Mouse (Mus musculus): Measurements from ENCODE around the gene Ghrh.

Gene Ghrh

DNA sequence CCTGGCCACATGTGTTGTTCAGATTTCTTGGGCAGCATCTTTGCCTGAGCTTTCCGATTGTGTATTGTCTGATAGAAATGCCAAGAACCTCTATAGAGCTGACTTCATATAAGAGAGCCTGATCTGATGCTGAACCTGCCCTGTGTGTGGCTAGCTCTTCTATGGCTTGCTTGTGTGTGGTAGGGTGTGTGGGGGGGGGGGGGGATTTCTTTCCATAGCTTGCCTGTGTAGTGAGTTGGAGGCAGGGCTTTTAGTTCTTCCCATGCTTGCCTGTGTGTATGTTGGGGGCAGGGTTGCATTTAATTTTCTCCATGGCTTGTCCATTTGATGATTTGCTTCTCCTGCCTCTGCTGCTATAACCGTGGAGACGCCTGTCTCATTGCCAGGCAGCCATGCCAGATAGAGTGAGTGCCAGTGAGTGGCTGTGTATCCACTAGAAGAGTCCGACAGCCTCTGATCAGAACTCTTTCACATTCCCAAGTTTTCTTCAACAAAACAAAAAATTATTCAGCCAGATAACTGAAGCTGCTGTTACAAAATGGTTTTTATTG lies 39.5 kb downstream of the Ghrh start:
- DNase-seq (ENCODE audit: low read depth): no peak

DNA sequence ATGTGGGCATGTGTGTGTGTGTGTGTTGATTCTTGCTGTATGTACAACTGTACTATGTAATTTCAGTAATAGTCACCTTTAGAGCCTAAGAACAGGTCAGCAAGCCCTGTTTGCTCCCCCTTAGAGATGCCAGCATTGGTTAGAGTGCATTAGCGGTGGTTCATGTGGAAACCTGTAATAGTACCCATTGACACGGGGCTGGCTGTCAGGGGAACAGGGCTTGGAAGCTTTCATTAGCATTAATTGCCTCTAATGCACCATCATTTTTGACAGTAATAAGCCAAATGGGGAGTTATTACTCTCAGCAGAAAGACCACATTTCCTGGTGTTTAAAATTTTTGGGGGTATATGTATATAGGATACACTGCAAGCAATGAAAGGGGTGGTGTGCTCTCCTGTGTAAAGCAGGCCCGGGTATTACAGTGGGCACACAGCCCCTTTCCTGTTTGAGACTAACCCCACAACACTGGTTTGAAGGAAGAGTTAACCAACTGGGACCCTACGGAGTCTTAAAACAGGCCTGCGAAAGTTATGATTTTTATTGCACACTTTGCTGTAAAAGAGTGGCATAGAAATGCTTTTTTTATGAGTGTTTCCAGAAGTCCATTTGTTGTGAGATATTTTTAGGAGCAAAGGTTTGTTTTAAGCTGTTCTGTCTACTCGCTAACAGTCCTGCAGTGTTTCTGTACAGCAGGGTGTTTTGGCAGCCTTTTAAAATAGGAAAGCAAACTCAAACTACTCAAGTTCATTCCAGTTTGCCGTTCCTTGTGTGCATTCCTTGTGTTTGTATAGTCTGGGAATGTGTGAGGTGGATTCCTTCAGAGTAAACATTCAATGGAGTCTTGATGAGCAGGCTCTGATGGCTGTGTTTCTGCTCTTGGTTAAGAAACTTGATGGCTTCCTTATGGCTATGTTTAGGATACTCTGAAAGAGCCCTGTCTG lies 40.9 kb downstream of the Ghrh start:
- peak; percentile 19 for DNase-seq (ENCODE audit: low read depth)

DNA sequence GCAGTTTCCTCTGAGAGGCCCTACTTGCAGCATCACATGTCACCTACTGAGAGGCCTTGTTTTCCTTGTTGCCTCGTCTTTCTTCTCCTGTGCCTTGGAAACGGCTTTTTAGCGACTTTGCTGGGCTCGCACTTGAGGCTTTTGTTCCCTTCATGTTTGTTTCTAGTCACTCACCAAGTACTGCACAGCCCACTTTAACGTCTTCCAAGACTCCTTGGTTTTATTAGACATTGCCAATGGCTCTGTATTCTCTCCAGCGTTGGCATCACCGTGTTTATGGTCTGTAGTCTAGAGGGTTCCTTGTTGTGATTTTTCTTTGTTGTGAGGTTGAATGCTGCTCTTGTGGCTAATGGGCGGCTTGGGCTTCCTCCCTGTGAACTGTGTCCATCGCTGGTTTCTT lies 44.2 kb downstream of the Ghrh start:
- no peak for DNase-seq (ENCODE audit: low read depth)

DNA sequence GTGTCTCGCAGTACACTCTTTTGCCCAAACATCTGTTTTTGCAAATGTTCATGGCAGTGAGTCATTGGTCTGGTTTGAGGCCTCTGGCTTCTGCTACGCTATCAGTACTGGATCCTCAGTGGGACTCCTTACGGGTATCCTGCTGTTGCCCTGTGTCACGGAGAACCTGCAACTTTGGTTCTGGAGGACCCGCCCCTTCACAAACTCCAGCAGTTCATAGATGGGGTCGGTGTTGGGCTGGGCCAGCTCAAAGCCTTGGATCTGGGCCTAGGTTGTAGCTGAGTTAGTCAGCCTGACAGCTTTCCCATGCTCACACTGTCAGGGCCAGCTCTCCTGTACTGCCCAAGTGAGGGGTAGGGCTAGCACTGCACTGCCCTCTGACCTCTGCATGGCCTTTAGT lies 47.3 kb downstream of the Ghrh start:
- DNase-seq (ENCODE audit: low read depth): no peak

DNA sequence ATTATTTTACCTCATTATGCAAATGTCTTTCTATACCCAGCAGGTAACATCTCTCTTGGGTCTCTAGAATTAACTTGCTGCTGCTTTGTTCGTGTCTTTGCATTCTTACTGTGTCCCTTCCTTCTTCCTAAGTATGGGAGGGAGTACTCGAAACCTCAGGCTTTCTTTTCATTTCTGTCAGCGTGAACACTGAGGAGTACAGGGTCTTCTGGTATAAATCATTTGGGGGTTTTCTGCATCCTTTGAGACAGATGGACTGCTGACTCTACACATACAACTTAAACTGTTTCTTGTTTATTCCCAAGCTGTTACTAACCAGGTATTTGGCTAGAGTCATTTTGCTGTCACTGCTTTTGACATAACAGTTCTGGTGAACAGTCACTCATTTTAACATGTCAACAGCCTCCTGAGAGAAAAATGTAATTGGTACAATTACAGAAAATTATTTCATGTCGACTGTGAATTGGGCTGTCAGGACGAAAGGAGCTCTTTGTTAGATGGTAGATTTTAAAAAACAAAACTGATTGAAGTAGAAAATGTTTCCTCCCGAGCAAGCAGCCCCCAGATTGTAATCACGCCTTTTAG lies 51.1 kb downstream of the Ghrh start:
- no peak for DNase-seq (ENCODE audit: low read depth)

DNA sequence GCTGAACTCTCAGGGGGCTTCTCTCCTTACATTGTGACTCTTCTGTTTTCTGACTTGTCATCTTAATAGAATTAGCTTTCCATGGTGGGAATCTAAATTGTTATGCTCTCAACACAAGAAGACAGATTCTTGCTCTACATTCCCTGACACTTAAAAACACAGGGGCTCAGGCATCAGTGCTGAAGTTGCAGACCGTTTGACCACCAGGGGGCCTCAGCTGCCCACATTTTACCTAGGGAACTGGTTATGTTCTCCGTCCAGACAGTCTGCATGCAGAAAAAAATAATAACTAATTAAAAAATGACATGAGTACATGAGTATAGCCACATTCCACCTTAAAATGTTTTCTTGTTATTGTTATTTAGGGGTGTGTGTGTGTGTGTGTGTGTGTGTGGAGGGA lies 55.2 kb downstream of the Ghrh start:
- DNase-seq (ENCODE audit: low read depth): no peak

DNA sequence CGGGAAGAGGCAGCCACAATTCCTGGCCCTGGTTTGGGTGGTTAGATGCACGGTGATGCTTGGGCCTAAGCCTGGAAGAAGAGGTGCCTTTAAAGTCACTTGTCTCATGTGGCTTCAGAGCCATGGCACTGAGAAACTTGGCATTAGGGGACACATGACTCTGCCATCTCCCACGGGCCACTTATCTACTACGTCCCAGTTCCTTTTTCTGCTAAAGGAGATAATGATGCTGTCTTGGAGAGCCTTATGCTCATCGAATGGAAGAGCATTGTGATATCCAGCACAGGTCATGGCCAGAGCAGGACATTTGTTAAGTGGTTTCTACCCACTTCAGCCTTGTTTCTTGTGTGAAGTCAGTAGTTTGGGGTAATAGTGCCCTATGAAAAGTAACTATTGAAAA lies 58.3 kb downstream of the Ghrh start:
- DNase-seq (ENCODE audit: low read depth): no peak

DNA sequence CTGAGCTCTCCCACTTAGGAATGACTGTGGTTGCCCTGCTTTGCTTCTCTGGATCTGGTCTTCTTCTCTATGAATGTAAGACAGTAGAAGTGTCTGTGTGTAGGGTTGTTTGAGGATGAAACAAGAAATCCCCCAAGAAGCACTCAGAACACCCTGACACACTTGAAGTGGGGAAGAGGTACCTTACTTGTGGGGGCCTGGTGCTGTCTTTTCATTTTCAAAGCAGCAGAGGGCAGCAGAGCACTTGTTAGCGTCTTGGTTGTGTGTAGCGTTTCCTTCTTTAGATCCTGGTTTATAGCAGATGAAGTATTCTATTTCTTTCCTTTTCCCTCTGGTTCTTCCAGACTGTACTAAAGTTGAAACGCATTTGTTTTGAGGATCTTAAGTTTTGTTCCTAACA lies 59.8 kb downstream of the Ghrh start:
- no peak for DNase-seq (ENCODE audit: low read depth)

DNA sequence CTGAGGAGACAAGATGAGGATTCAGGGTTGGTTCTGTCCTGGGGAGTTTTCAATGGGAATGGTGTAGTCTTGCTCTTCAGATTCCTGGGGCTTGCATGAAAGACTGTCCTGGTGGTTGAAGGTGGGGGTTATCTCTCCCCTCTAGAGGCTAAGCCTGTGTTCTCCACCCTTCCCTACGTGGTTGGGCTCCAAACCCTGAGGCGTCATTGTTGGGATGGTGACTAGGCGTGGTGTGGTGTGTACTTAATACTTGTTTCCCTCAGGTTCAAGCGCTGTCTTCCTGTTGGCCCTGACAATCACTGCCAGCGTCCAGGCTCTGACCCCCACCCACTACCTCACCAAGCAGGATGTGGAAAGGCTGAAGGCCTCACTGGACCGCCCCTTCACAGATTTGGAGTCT lies 64.0 kb downstream of the Ghrh start:
- no peak for DNase-seq (ENCODE audit: low read depth)
